Mouse (Mus musculus) adrenal gland, postnatal 10 days (tissue): ENCODE data around the gene Zfp57. TPM values are rescaled to one million over a fixed set of nuclear protein-coding genes. Genes with fewer than 3 reads are reported as not detected.

Experiments used
- DNase-seq: peaks from one replicate; pipeline ENCODE4 v3.0.0; 2021; ENCODE audit warnings: mixed read lengths
- total RNA-seq, 2 experiments: library from RNA; stranded (reverse); gene quantifications; 2 replicates each; pipeline ENCODE4 v1.2.3; 2021

Gene Zfp57
- total RNA-seq, 2 experiments from 2014 or later, result 4.0 to 7.7 TPM

GRCm38 (mm10) chr17:37045611-37046311 lies 44.8 kb downstream of the Zfp57 start, which contains the start of gene Gabbr1:
Gabbr1 (plus strand) TSS chr17:37045966.
- DNase-seq, result peak; percentile 83

DNA sequence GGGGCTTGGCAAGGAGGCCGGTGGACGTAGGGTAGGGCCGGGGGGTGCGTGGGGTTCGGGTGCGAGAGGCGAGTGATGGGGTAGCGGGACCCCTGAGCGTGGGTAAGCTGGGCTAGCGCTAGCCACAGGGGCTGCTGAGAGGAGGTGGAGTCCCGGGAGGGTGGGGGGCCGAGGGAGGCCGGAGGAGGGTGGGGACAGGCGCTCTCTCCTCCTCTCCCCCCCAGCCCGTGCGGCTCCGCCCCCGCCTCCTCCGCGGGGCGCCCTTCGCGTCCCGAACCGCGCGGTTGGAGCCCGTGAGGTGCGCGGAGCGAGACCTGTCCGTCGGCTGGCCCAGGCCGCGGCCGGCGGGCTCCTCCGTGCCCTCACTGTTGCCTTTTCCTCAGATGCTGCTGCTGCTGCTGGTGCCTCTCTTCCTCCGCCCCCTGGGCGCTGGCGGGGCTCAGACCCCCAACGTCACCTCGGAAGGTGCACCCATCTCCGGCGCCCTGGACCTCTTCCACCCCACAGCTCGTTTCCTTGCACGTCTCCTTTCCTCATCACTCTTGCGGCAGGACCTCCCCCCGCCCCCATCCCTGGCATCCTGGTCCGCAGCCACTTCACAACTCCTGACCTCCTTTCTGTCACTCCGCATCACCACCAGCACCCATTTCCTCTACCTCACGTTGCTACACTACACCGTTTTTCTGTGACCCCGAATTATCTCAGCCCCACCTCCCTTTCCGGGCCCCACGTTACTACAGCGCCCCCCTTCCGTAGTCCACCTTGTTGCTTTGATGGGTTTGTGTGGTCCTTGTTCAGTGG lies 45.5 kb downstream of the Zfp57 start:
- peak; percentile 72 for DNase-seq

DNA sequence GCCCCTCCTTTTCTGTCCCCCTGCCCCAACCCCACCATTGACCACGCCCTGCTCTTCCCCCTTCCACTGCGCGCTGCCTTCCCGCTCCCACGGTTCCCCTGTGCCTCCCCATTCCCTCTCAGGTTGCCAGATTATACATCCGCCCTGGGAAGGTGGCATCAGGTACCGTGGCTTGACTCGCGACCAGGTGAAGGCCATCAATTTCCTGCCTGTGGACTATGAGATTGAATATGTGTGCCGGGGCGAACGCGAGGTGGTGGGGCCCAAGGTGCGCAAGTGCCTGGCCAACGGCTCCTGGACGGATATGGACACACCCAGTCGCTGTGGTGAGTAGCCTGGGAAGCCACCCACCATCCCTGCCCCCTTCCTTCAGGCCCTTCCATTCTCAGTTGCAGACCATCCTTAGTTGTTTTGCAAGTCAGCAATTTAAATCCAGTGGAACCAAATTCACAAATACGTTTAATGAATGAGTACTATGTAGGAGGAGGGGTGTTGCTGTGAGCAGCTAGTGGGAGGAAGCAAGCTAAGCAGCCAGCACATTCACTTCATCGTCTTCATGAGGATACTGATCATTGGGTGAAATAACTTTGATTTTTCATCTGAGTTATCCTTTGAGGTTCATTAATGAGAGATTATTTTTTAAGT lies 46.5 kb downstream of the Zfp57 start:
- no peak for DNase-seq

- DNase-seq, result no peak
Observed at GRCm38 (mm10) chr17:37047981-37048380, 47.0 kb downstream of the Zfp57 start.

- no peak for DNase-seq
Observed at GRCm38 (mm10) chr17:37048383-37048782, 47.4 kb downstream of the Zfp57 start.

DNA sequence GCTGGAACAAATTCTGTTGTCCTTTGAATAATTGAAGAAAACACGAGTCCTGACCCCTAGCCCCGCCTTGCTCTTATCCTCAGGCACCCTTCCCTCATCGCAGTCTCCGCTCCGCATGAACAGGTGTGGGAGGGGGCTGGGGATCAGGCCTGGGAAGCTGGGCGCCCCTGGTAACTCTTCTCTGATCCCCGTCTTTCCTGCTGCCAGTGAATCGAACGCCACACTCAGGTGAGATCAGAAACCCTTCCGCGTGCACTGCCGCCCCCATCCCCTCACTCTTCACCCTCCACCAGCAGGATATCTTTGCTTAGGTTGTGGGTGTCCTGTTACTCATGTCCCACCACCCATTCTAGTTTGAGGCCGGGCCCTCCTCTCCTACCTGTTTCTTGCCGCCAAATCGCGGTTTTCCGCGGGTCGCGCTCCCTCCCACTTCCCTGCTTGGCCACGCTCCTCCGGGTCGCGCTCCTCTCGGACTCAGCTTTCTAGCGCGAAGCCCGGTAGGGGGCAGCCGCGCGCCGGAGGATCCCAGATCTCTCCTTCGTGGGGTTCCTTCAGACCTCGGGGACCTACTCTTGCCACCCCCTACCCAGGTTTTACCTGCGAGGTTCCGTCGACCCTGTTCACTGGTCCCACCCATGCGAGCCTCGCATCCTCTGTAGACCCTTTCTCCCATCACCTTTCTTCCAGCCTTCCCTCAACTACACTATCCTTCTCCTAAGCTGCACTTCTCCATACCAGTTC lies 48.8 kb downstream of the Zfp57 start:
- DNase-seq, result peak; percentile 86

- DNase-seq, result peak; percentile 86
Observed at GRCm38 (mm10) chr17:37050399-37050798, 49.4 kb downstream of the Zfp57 start.

- DNase-seq, result no peak
Observed at GRCm38 (mm10) chr17:37050876-37051275, 49.9 kb downstream of the Zfp57 start.

GRCm38 (mm10) chr17:37051745-37052144 lies 50.8 kb downstream of the Zfp57 start:
- DNase-seq, result no peak

GRCm38 (mm10) chr17:37056957-37057356 lies 56.0 kb downstream of the Zfp57 start:
- no peak for DNase-seq

Other genes with a start within 250 kb of the Zfp57 start
- not detected for gene H2-M10.5, start 228.3 kb upstream of the Zfp57 start, total RNA-seq
- not detected for gene H2-M10.6, start 189.0 kb upstream of the Zfp57 start, total RNA-seq
- 10 to 100 TPM; 43.1 to 49.5 TPM for gene Trim26, start 164.0 kb upstream of the Zfp57 start, total RNA-seq
- gene Trim15, start 134.0 kb upstream of the Zfp57 start, total RNA-seq, result not detected
- 1 to 10 TPM; 2.1 to 5.4 TPM for gene Trim10, start 131.6 kb upstream of the Zfp57 start, total RNA-seq
- gene Trim40, start 111.0 kb upstream of the Zfp57 start, total RNA-seq, result not detected
- gene Trim31, start 103.0 kb upstream of the Zfp57 start, total RNA-seq, result not detected
- gene Rnf39, start 58.2 kb upstream of the Zfp57 start, total RNA-seq, result under 1 TPM in 1 of 2 experiments, not detected in 1; 0.33 TPM
- 10 to 100 TPM; 58.5 to 62.7 TPM for gene Ppp1r11, start 49.4 kb upstream of the Zfp57 start, total RNA-seq
- 10 to 100 TPM; 34.5 to 40.5 TPM for gene Znrd1, start 42.6 kb upstream of the Zfp57 start, total RNA-seq
- 10 to 100 TPM; 10.1 to 11.1 TPM for gene Znrd1as, start 42.6 kb upstream of the Zfp57 start, total RNA-seq
- gene 2410137M14Rik, start 19.9 kb upstream of the Zfp57 start, total RNA-seq, result not detected
- not detected for gene H2-M5, start 11.6 kb upstream of the Zfp57 start, total RNA-seq
- gene Mog, start 22.2 kb downstream of the Zfp57 start, total RNA-seq, result not detected
- 10 to 100 TPM; 22.1 to 40.3 TPM for gene Gabbr1, start 44.8 kb downstream of the Zfp57 start, total RNA-seq
- not detected for gene Olfr90, start 87.3 kb downstream of the Zfp57 start, total RNA-seq
- gene Olfr91, start 97.1 kb downstream of the Zfp57 start, total RNA-seq, result not detected
- not detected for gene Olfr92, start 118.9 kb downstream of the Zfp57 start, total RNA-seq
- gene Olfr93, start 160.3 kb downstream of the Zfp57 start, total RNA-seq, result not detected
- gene Ubd, start 192.7 kb downstream of the Zfp57 start, total RNA-seq, result under 1 TPM; 0.78 to 0.88 TPM
- not detected for gene Olfr94, start 199.8 kb downstream of the Zfp57 start, total RNA-seq
- gene Olfr95, start 212.0 kb downstream of the Zfp57 start, total RNA-seq, result not detected
- gene Olfr96, start 219.0 kb downstream of the Zfp57 start, total RNA-seq, result not detected
- not detected for gene Olfr97, start 236.2 kb downstream of the Zfp57 start, total RNA-seq